Mouse (Mus musculus): ENCODE data around the gene Fat4. TPM values are rescaled to one million over a fixed set of nuclear protein-coding genes. Genes with fewer than 3 reads are reported as not detected.
A peak's percentile ranks its signal among the peaks of the same experiment; 100 is the strongest.

Fat4 gene
- polyA plus RNA-seq, 1 experiment from 2014 or later, result 5.3 TPM

DNA sequence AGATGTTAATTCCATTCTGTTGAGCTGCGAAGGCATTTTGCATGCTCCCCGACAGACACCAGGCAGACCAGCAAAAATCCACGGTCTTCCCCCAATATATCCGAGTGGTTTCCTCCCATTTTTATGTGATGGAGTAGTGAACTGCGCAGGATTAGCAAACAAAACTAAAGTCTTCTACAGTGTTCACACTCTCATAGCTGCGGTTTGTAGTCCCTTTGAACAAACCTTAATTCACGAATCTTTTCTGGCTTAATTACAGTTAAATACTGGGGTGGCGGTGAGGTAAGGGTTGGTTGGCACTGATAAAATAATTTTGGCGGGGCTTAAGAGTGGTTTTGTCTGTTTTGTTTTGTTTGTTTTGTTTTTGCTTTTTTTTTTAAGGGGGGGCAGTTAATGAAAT, 3.1 kb upstream of the Fat4 start:
- 46% methylated on average over 9 of the region's 9 CpGs for WGBS
- Histone ChIP-seq H3K36me3 (no peaks in the 10 kb centered on the region), H3K27ac (peak overlapping the region; percentile 38), H3K4me2 (peak overlapping the region; percentile 95), H3K9ac (no peak overlapping the region; the same call in 1 of the 2 replicates), H3K27me3 (peaks cover 6% of the 10 kb centered on the region; the same call in 1 of the 2 replicates), H3K4me1 (peaks cover 16% of the 10 kb centered on the region), H3K4me3 (peak overlapping the region; percentile 70; the same call in 1 of the 2 replicates), H3K9me3 (no peaks in the 10 kb centered on the region)
- ATAC-seq (ENCODE audit: borderline replicate concordance, extremely low read depth, low FRiP score, low TSS enrichment), result no peak

GRCm38 (mm10) chr3:38884276-38884675, 2.5 kb upstream of the Fat4 start:
- Histone ChIP-seq H3K36me3 (no peaks in the 10 kb centered on the region), H3K4me2 (peak overlapping the region; percentile 95), H3K27ac (peak overlapping the region; percentile 98), H3K4me3 (peak overlapping the region; percentile 70), H3K9me3 (no peaks in the 10 kb centered on the region), H3K4me1 (peaks cover 21% of the 10 kb centered on the region), H3K27me3 (peaks cover 6% of the 10 kb centered on the region; the same call in 1 of the 2 replicates), H3K9ac (no peak overlapping the region; the same call in 1 of the 2 replicates)
- under 1% methylated on average over 6 of the region's 6 CpGs for WGBS
- no peak for ATAC-seq (ENCODE audit: borderline replicate concordance, extremely low read depth, low FRiP score, low TSS enrichment)

DNA sequence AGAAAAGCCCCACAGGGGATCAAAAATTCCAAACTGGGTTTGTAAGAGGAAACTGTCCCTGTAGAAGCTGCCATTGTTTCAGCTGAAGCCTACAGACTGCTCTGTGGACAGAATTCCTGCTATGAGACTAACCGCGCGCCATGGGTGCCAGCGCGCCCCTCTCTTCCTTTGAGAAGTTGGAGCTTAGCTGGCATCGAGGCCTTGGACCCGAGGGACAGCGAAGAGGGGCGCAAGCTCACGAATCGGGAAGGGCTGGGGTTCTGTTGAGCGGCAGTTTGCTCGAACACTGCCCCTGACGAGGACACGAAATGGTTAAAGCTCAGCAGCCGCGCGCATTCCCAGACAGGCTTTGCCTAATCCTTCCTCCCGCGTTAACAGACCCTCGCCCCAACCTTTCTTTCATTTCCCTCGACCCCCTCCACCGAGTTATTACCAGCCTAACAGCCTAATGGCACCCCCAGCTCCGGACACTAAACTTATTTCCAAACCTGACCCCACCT, 1.8 kb upstream of the Fat4 start:
- peak overlapping the region; percentile 70 for H3K4me3 ChIP-seq
- ATAC-seq (ENCODE audit: borderline replicate concordance, extremely low read depth, low FRiP score, low TSS enrichment), result no peak; the same call in none of the 2 replicates
- H3K4me1 ChIP-seq, result peaks cover 21% of the 10 kb centered on the region
- WGBS, result 0% methylated on average over 24 of the region's 24 CpGs
- H3K27ac ChIP-seq, result peak overlapping the region; percentile 98
- 0 out of 2 replicates have a peak, but pooled peaks cover 2% of the 10 kb centered on the region for H3K36me3 ChIP-seq
- H3K4me2 ChIP-seq, result peak overlapping the region; percentile 95
- H3K27me3 ChIP-seq, result peaks cover 6% of the 10 kb centered on the region; the same call in 1 of the 2 replicates
- no peaks in the 10 kb centered on the region for H3K9me3 ChIP-seq
- peak overlapping the region; percentile 79 for H3K9ac ChIP-seq

- peak overlapping the region; percentile 95 for H3K4me2 ChIP-seq
- H3K4me3 ChIP-seq, result peak overlapping the region; percentile 70
- no peaks in the 10 kb centered on the region for H3K9me3 ChIP-seq
- peaks cover 8% of the 10 kb centered on the region; the same call in 1 of the 2 replicates for H3K36me3 ChIP-seq
- H3K27ac ChIP-seq, result peak overlapping the region; percentile 98
- peak; percentile 96 for ATAC-seq (ENCODE audit: borderline replicate concordance, extremely low read depth, low FRiP score, low TSS enrichment)
- under 1% methylated on average over 56 of the region's 56 CpGs for WGBS
- H3K4me1 ChIP-seq, result peaks cover 21% of the 10 kb centered on the region
- peaks cover 6% of the 10 kb centered on the region; the same call in 1 of the 2 replicates for H3K27me3 ChIP-seq
- H3K9ac ChIP-seq, result peak overlapping the region; percentile 79
Measured at GRCm38 (mm10) chr3:38885481-38886001, 1.2 kb upstream of the Fat4 start.

- H3K4me3 ChIP-seq, result peak overlapping the region; percentile 70
- peak; percentile 62 for ATAC-seq (ENCODE audit: borderline replicate concordance, extremely low read depth, low FRiP score, low TSS enrichment)
- H3K27ac ChIP-seq, result peak overlapping the region; percentile 98
- H3K4me2 ChIP-seq, result peak overlapping the region; percentile 95
- peaks cover 6% of the 10 kb centered on the region; the same call in 1 of the 2 replicates for H3K27me3 ChIP-seq
- WGBS, result under 1% methylated on average over 60 of the region's 60 CpGs
- peaks cover 21% of the 10 kb centered on the region for H3K4me1 ChIP-seq
- H3K9me3 ChIP-seq, result no peaks in the 10 kb centered on the region
- peak overlapping the region; percentile 79 for H3K9ac ChIP-seq
- H3K36me3 ChIP-seq, result peaks cover 15% of the 10 kb centered on the region
Measured at GRCm38 (mm10) chr3:38886061-38886821, 499 bp upstream of the Fat4 start.

- H3K4me3 ChIP-seq, result peak overlapping the region; percentile 70
- peak overlapping the region; percentile 95 for H3K4me2 ChIP-seq
- under 1% methylated on average over 43 of the region's 47 CpGs for WGBS
- ATAC-seq (ENCODE audit: borderline replicate concordance, extremely low read depth, low FRiP score, low TSS enrichment), result no peak
- no peak overlapping the region for H3K27ac ChIP-seq
- H3K9me3 ChIP-seq, result no peaks in the 10 kb centered on the region
- peaks cover 22% of the 10 kb centered on the region for H3K36me3 ChIP-seq
- H3K4me1 ChIP-seq, result peaks cover 27% of the 10 kb centered on the region
- H3K27me3 ChIP-seq, result peaks cover 6% of the 10 kb centered on the region; the same call in 1 of the 2 replicates
- H3K9ac ChIP-seq, result peak overlapping the region; percentile 79
Measured at GRCm38 (mm10) chr3:38887381-38887991, 746 bp downstream of the Fat4 start.

- H3K9ac ChIP-seq, result peak overlapping the region; percentile 79
- peak overlapping the region; percentile 95 for H3K4me2 ChIP-seq
- no peaks in the 10 kb centered on the region for H3K9me3 ChIP-seq
- no peak overlapping the region for H3K27ac ChIP-seq
- H3K4me1 ChIP-seq, result peaks cover 33% of the 10 kb centered on the region
- peaks cover 6% of the 10 kb centered on the region; the same call in 1 of the 2 replicates for H3K27me3 ChIP-seq
- H3K36me3 ChIP-seq, result peaks cover 22% of the 10 kb centered on the region
- ATAC-seq (ENCODE audit: borderline replicate concordance, extremely low read depth, low FRiP score, low TSS enrichment), result no peak
- peak overlapping the region; percentile 70 for H3K4me3 ChIP-seq
- WGBS, result 13% methylated on average over 24 of the region's 24 CpGs
Measured at GRCm38 (mm10) chr3:38888111-38888510, 1.4 kb downstream of the Fat4 start.

DNA sequence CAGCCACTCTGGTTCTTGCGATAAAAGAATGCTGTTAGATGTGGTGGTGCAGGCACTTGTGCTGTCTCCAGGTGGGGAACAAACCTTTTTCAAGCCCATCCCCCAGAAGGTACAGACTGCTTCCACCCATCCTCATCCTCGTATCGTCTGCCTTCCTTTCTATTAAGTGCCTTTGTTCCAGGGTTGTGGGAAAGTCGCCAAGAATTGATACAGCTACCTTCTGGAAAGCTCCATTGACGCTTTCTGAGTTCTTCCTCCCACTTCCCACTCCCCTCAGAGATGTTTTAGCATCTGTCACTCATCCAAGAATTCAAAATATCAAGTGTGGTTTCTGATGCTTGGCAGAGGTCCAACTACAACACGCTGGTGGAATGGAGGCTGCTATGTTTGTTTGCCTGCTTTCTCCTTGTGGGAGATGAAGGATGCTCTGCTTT, 6.1 kb downstream of the Fat4 start:
- ATAC-seq (ENCODE audit: borderline replicate concordance, extremely low read depth, low FRiP score, low TSS enrichment), result no peak
- Histone ChIP-seq H3K27ac (no peak overlapping the region), H3K27me3 (no peaks in the 10 kb centered on the region), H3K4me3 (peak overlapping the region; percentile 32), H3K36me3 (peaks cover 32% of the 10 kb centered on the region), H3K9ac (no peak overlapping the region), H3K4me2 (peak overlapping the region; percentile 51), H3K4me1 (peaks cover 29% of the 10 kb centered on the region), H3K9me3 (no peaks in the 10 kb centered on the region)
- 14% methylated on average over 6 of the region's 6 CpGs for WGBS

GRCm38 (mm10) chr3:38900839-38901238, 14.1 kb downstream of the Fat4 start:
- WGBS, result 13% methylated on average over 1 of the region's 1 CpGs
- no peaks in the 10 kb centered on the region for H3K9me3 ChIP-seq
- ATAC-seq (ENCODE audit: borderline replicate concordance, extremely low read depth, low FRiP score, low TSS enrichment), result no peak
- H3K4me2 ChIP-seq, result no peak overlapping the region
- no peaks in the 10 kb centered on the region for H3K4me1 ChIP-seq
- peaks cover 6% of the 10 kb centered on the region for H3K36me3 ChIP-seq
- H3K27ac ChIP-seq, result no peak overlapping the region
- no peak overlapping the region for H3K4me3 ChIP-seq
- no peaks in the 10 kb centered on the region for H3K27me3 ChIP-seq
- no peak overlapping the region for H3K9ac ChIP-seq

DNA sequence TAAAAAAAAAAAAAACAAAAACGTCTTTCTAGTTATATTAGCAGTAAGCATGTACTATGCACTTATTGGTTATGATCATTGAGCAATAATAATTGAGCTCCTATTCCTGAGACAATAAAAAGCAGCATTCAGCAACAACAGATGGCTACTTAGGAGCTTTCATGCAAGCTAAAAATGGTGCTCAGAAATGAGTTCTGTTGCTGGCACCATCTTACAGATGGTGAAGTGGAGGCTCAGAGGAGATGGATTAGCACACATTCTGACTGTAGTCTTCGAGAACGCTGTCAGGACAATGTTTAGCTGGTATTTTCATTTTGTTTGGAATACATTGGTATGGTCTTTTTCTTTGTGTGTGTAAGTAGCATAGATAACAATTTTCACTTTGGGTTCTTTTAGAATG, 20.1 kb downstream of the Fat4 start:
- 67% methylated on average over 3 of the region's 3 CpGs for WGBS
- Histone ChIP-seq H3K9ac (no peak overlapping the region), H3K36me3 (no peaks in the 10 kb centered on the region), H3K4me1 (peaks cover 8% of the 10 kb centered on the region), H3K4me3 (no peak overlapping the region), H3K4me2 (no peak overlapping the region), H3K9me3 (no peaks in the 10 kb centered on the region), H3K27ac (no peak overlapping the region), H3K27me3 (no peaks in the 10 kb centered on the region)
- no peak for ATAC-seq (ENCODE audit: borderline replicate concordance, extremely low read depth, low FRiP score, low TSS enrichment)

DNA sequence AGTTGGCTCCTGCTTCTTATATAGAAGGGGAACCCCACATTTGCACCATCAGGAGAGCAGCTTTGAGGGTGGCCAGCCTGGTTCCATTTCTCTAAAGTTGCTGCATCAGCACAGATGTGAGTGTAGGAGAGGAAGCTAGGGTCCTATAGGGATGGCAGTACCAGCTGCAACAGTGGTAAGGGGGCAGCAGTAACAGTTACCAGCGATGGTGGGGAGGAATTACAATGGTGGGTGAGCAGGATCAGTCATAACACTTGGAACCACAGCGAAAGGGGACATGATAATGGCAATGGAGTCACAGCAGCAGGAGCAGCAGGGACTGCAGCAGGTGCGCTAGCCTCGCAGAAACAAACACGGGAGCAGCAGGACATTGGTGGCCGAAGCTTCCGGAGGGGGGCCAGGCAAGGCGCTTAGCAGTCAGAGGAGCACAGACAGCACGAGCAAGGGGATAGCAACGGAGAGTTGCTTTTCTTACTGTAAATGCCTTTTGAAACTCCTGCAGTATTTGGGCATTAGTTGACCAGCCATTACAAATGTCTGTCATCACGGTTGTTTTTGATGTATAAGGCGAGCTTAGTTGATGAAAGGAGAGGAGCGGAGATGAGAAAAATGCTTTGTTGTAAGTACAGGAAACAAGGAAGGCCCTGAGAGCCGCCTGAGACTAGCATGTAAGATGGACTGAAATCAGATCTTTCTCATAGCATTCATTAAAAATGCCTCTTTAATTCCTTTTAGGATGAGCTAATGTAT, 21.1 kb downstream of the Fat4 start:
- no peak for ATAC-seq (ENCODE audit: borderline replicate concordance, extremely low read depth, low FRiP score, low TSS enrichment)
- Histone ChIP-seq H3K27me3 (no peaks in the 10 kb centered on the region), H3K9me3 (no peaks in the 10 kb centered on the region), H3K36me3 (no peaks in the 10 kb centered on the region), H3K4me3 (no peak overlapping the region), H3K27ac (no peak overlapping the region), H3K9ac (no peak overlapping the region), H3K4me1 (peaks cover 8% of the 10 kb centered on the region), H3K4me2 (no peak overlapping the region)
- 32% methylated on average over 14 of the region's 14 CpGs for WGBS
